Mouse (Mus musculus) neural tube, embryonic 12.5 days (tissue): ENCODE data around the gene Nup107. TPM values are rescaled to one million over a fixed set of nuclear protein-coding genes. Genes with fewer than 3 reads are reported as not detected.

Source experiments
- ATAC-seq: fragments of 200-750 bp; cut with Nextera tagmentation; 2 replicates; pipeline ENCODE4 v1.8.0; 2017; ENCODE audit warnings: low read depth, mild to moderate bottlenecking, moderate TSS enrichment, moderate library complexity; ENCODE audit not compliant: low FRiP score
- H3K27ac ChIP-seq: fragments of 300-500 bp; sonication (generic); 2 replicates; pipeline ENCODE4 v1.5.1; 2016
- H3K27me3 ChIP-seq: fragments of 300-500 bp; sonication (generic); replicated peaks from 2 replicates; pipeline ENCODE4 v1.6.1; 2016; ENCODE audit warnings: mild to moderate bottlenecking
- H3K36me3 ChIP-seq: fragments of 300-500 bp; sonication (generic); 2 replicates; pipeline ENCODE4 v1.6.1; 2016; ENCODE audit warnings: mild to moderate bottlenecking
- H3K4me1 ChIP-seq: fragments of 300-500 bp; sonication (generic); 2 replicates; pipeline ENCODE4 v1.6.1; 2016
- H3K4me2 ChIP-seq: fragments of 300-500 bp; sonication (generic); replicated peaks from 2 replicates; pipeline ENCODE4 v1.6.1; 2016; ENCODE audit warnings: mild to moderate bottlenecking
- H3K4me3 ChIP-seq: fragments of 300-500 bp; sonication (generic); 2 replicates; pipeline ENCODE4 v1.5.1; 2016
- H3K9ac ChIP-seq: fragments of 300-500 bp; sonication (generic); 2 replicates; pipeline ENCODE4 v1.6.1; 2016; ENCODE audit warnings: mild to moderate bottlenecking
- H3K9me3 ChIP-seq: fragments of 300-500 bp; sonication (generic); 2 replicates; pipeline ENCODE4 v1.6.1; 2016; ENCODE audit warnings: mild to moderate bottlenecking
- WGBS: fragments of 180-500 bp; shearing (Covaris S2); methylation state at CpG from one replicate; pipeline ENCODE4 v1.1.7; 2016; 5-methylcytosine and 5-hydroxymethylcytosine counted together
- polyA plus RNA-seq: library from polyadenylated mRNA; unstranded; fragments of >200 nt; fragmentation: Nextera tagmentation; extraction: Ambion mirVana; gene quantifications from 2 replicates; pipeline ENCODE4 v1.2.1, GENCODE M21; 2016

The Nup107 gene
- polyA plus RNA-seq, 1 experiment from 2014 or later: 67.1 TPM

- Histone ChIP-seq H3K4me1 (no peaks in the 10 kb centered on the region), H3K4me3 (no peak overlapping the region), H3K9me3 (no peaks in the 10 kb centered on the region), H3K9ac (no peak overlapping the region), H3K27ac (no peak overlapping the region), H3K27me3 (no peaks in the 10 kb centered on the region), H3K36me3 (peaks cover 74% of the 10 kb centered on the region), H3K4me2 (no peak overlapping the region)
- WGBS: 95% methylated on average over 22 of the region's 22 CpGs
- ATAC-seq: no peak
These were observed 18.3 kb downstream of the Nup107 start for GRCm38 (mm10) chr10:117774011-117774816.

DNA sequence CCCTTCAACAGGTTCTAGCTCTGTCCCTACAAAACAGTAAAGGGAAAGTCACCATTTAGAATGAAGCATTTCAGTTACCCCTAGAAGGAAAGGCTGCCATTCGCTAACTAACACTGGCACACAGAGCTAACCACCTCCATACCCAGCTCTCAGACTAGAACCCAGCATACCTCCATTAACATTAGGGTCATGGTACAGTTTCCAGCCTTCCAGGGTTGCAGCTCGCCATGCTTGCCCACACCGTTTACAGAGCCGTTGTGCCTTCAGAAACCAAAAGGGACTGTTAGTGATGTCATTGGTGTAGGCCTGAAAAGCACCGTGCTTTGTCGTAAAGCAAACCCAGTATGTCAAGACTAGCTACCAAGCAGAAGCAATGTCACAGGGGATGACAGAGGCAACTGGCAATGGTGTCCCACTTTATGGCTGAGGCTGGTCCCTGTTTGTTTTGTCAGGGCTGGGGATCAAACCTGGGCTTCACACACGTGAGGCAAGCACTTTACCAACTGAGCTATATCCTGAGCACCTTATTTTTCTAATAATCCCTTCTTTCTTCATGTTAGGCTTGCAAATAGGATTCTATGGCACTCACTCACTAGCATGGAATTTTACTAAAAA, 19.3 kb downstream of the Nup107 start:
- Histone ChIP-seq H3K9me3 (no peaks in the 10 kb centered on the region), H3K4me1 (no peaks in the 10 kb centered on the region)

DNA sequence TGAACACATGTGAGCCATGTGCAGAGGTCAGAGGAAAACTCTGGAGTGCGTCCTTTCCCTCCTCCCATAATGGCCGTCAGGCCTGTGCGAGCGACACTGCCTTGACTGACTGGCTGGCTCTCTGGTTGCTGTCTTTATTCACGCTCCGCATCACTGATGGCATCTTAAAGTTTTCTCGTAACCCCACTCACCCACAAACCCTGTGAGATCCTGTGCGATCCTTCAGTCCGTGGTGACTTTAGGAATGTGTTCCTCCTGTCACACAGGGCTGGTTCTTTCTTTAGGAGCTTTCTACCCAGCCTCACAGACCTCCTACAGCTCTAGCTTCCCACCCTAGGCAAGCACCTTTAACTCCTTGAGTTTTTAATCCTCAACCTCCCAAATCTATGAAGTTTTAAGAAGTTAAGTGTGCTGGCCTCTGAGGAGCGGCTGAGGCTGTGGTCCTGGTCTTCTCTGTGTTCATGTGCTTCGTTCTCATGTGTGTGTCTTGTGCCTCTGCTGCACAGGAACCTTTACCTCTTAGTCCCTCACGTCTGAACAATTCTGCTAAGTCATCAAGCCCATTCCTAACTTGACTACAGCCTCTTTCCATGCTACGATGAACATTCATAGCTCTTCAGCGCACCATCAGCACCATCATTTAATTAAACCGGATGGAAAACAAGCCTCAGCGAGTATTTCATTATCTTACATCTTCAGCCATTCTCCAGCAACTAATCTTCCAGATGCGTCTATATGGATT, 20.0 kb downstream of the Nup107 start:
- Histone ChIP-seq H3K9me3 (no peaks in the 10 kb centered on the region), H3K9ac (no peak overlapping the region), H3K4me1 (no peaks in the 10 kb centered on the region), H3K4me2 (no peak overlapping the region), H3K27me3 (no peaks in the 10 kb centered on the region), H3K36me3 (peaks cover 71% of the 10 kb centered on the region), H3K4me3 (no peak overlapping the region), H3K27ac (no peak overlapping the region)
- WGBS: 88% methylated on average over 17 of the region's 17 CpGs
- ATAC-seq: no peak

More for the DNA sequence above, 19.3 kb downstream of the Nup107 start:
- H3K36me3 ChIP-seq: peaks cover 71% of the 10 kb centered on the region
- H3K4me3 ChIP-seq: no peak overlapping the region
- H3K27ac ChIP-seq: no peak overlapping the region
- no peaks in the 10 kb centered on the region for H3K27me3 ChIP-seq
- ATAC-seq: no peak
- WGBS: 93% methylated on average over 7 of the region's 7 CpGs
- H3K9ac ChIP-seq: no peak overlapping the region
- no peak overlapping the region for H3K4me2 ChIP-seq

- H3K9me3 ChIP-seq: no peaks in the 10 kb centered on the region
- ATAC-seq: no peak
- H3K9ac ChIP-seq: no peak overlapping the region
- WGBS: 96% methylated on average over 10 of the region's 10 CpGs
- H3K36me3 ChIP-seq: peaks cover 69% of the 10 kb centered on the region
- H3K4me1 ChIP-seq: no peaks in the 10 kb centered on the region
- no peak overlapping the region for H3K4me3 ChIP-seq
- no peaks in the 10 kb centered on the region for H3K27me3 ChIP-seq
- H3K4me2 ChIP-seq: no peak overlapping the region
- H3K27ac ChIP-seq: no peak overlapping the region
These were observed 21.4 kb downstream of the Nup107 start for GRCm38 (mm10) chr10:117771131-117771510.

DNA sequence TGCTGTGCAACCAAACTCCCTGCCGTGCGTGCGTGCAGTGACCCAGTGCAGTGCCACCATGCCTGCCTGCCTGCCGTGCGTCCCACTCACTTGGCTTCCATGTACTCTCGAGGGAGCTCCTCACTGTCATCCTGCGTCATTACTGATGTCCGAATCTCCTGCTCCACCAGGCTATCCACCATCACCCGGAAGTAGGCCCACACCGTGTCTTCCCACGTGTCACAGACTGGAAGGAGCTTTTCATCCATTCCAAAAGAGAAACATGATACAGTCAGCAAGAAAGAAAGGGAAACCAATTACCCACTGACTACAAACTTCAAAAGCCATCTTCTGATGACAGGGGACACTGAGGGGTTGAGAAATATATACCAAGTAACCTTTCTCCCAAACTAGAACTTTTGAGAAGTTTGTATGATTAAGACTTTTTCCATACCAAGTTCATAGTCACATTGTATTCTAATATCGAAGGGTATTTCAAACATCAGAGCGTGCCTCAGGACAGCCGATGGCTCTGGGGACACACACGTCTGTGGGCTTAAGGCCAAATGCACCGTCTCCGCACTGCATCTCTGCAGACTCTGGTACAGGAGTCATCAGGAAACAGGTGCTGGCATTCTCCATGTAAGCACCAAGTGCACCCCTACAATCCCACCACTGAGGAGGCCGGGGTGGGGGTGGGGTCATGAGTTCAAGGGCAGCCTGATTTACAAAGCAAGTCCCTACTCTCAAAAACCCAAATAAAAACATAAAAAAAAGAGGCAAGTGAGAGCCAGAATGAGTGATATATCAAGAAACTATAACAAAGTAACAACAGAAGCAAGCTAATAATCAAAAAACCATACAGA, 22.0 kb downstream of the Nup107 start:
- no peak overlapping the region for H3K27ac ChIP-seq
- no peaks in the 10 kb centered on the region for H3K4me1 ChIP-seq
- no peak overlapping the region for H3K4me3 ChIP-seq
- no peak overlapping the region for H3K9ac ChIP-seq
- WGBS: 93% methylated on average over 18 of the region's 18 CpGs
- H3K9me3 ChIP-seq: no peaks in the 10 kb centered on the region
- no peak for ATAC-seq
- no peaks in the 10 kb centered on the region for H3K27me3 ChIP-seq
- H3K36me3 ChIP-seq: peaks cover 75% of the 10 kb centered on the region
- H3K4me2 ChIP-seq: no peak overlapping the region

- WGBS: 95% methylated on average over 9 of the region's 9 CpGs
- Histone ChIP-seq H3K9ac (no peak overlapping the region), H3K27ac (no peak overlapping the region), H3K27me3 (no peaks in the 10 kb centered on the region), H3K9me3 (no peaks in the 10 kb centered on the region), H3K36me3 (peaks cover 81% of the 10 kb centered on the region), H3K4me1 (no peaks in the 10 kb centered on the region), H3K4me2 (no peak overlapping the region), H3K4me3 (no peak overlapping the region)
- ATAC-seq: no peak
These were observed 22.8 kb downstream of the Nup107 start for GRCm38 (mm10) chr10:117769541-117770285.

- no peak for ATAC-seq
- Histone ChIP-seq H3K4me1 (no peaks in the 10 kb centered on the region), H3K4me3 (no peak overlapping the region), H3K9me3 (no peaks in the 10 kb centered on the region), H3K27ac (no peak overlapping the region), H3K27me3 (no peaks in the 10 kb centered on the region), H3K36me3 (peaks cover 78% of the 10 kb centered on the region), H3K9ac (no peak overlapping the region), H3K4me2 (no peak overlapping the region)
- WGBS: 88% methylated on average over 7 of the region's 7 CpGs
These were observed 24.4 kb downstream of the Nup107 start for GRCm38 (mm10) chr10:117768141-117768440.

DNA sequence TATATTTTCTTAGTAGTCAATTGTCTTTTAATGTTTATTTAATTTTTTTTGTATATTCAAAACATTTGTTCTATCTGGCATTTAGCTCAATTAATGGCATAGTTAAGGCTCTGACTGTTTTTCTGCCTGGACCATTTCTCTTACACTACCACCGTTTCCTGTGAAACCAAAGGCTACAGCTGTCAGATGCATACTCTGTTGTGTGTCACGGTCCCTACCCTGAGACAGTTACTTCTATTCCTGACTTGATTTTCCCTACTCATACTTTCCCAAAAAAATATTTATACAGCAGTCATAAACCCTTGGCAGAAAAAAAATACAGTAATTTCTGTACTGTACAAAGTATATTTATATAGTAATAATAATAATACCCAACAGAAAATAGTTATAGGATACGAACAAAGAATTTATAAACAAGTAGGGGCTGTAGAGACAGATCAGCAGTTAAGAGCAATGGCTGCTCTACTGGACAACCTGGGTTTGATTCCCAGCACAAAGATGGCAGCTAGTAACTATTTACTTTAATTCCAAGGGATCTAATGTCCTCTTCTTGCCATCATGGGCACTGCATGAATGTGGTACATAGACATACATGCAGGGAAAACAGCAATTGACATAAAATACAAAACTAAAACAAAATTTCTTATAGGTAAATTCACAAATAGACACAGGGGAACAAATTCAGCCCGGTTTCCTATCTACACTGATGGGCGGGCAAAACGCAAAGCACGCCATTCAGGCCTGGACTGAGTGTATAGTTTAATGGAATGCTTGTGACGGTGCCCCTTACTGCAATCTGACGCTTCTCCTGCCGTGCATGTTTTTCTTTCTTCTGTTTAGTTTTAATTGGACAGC, 25.0 kb downstream of the Nup107 start:
- Histone ChIP-seq H3K4me3 (no peak overlapping the region), H3K36me3 (peaks cover 76% of the 10 kb centered on the region), H3K4me2 (no peak overlapping the region), H3K9ac (no peak overlapping the region), H3K9me3 (no peaks in the 10 kb centered on the region), H3K4me1 (no peaks in the 10 kb centered on the region), H3K27ac (no peak overlapping the region), H3K27me3 (no peaks in the 10 kb centered on the region)
- WGBS: 94% methylated on average over 10 of the region's 10 CpGs
- ATAC-seq: no peak

DNA sequence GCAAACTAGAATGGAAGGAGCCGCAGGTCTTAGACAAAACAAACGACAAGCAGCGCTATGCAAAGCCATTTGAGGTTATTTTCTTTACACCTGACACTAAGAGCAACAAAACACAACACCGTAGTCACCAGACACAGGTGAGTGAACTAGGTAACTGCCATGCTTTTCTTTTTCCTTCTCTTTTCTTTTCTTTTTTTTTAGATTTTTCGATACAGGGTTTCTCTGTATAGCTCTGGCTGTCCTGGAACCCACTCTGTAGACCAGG, 25.7 kb downstream of the Nup107 start:
- Histone ChIP-seq H3K36me3 (peaks cover 77% of the 10 kb centered on the region), H3K27ac (no peak overlapping the region), H3K9ac (no peak overlapping the region), H3K9me3 (no peaks in the 10 kb centered on the region), H3K4me1 (no peaks in the 10 kb centered on the region), H3K4me3 (no peak overlapping the region), H3K27me3 (no peaks in the 10 kb centered on the region), H3K4me2 (no peak overlapping the region)
- WGBS: 94% methylated on average over 5 of the region's 5 CpGs
- ATAC-seq: no peak

GRCm38 (mm10) chr10:117766111-117766895, 26.2 kb downstream of the Nup107 start:
- WGBS: 92% methylated on average over 16 of the region's 16 CpGs
- H3K36me3 ChIP-seq: peaks cover 77% of the 10 kb centered on the region
- no peaks in the 10 kb centered on the region for H3K27me3 ChIP-seq

More at GRCm38 (mm10) chr10:117766111-117766895, 26.2 kb downstream of the Nup107 start:
- Histone ChIP-seq H3K9ac (no peak overlapping the region), H3K4me1 (no peaks in the 10 kb centered on the region), H3K4me3 (no peak overlapping the region), H3K27ac (no peak overlapping the region), H3K4me2 (no peak overlapping the region), H3K9me3 (no peaks in the 10 kb centered on the region)
- no peak for ATAC-seq
